Mouse (Mus musculus): ENCODE measurements around the gene Hist2h2aa1. TPM values are rescaled to one million over a fixed set of nuclear protein-coding genes. Genes with fewer than 3 reads are reported as not detected.
"Not testable (repeated sequence)": the region's sequence is repeated elsewhere in the genome, so short reads cannot be mapped to it uniquely, and the experiment has no call there.

The Hist2h2aa1 gene
- 46.4 and 48.0 TPM in 2 replicates for polyA plus RNA-seq (2015; fragmentation: Nextera tagmentation; extraction: Ambion mirVana)

DNA sequence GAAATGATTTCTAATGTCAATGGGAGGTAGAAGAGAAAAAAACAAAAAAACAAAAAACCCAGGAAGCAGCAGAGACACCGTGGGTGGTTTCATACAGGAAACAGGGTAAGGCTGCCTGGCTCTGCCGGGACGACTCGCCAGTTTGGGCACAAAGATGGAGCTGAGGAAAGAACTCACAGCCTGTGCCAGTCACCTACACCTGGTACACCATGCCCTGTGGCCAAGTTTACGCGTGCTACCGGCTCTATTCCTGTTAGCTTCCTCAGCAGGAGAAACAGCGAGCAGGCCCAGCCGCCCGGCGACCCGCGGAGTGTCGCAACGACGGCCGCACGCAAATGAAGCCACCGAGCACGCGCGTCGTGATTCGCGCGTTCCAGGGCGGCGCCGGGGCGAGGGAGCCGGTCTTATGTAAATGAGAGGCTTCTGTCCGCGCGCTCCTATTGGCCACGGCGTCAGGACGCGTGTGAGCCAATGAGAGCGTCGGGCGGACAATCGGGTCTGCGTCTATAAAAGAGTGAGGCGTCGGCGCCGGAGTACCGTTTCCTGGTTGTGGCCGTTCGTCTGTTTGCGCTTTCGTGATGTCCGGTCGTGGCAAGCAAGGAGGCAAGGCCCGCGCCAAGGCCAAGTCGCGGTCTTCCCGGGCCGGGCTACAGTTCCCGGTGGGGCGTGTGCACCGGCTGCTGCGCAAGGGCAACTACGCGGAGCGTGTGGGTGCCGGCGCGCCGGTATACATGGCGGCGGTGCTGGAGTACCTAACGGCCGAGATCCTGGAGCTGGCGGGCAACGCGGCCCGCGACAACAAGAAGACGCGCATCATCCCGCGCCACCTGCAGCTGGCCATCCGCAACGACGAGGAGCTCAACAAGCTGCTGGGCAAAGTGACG, at the start of gene Hist2h2aa1:
TSS of gene Hist2h2aa1 (plus strand) at position 495 of the 884 bp plus-strand sequence.
- H3K36me3 ChIP-seq (ENCODE audit: poor library complexity, severe bottlenecking); H3K9me3 ChIP-seq (replicated peaks); H3K27me3 ChIP-seq: not testable (repeated sequence)
- WGBS = under 1% methylated on average over 27 of the region's 88 CpGs
- Histone ChIP-seq H3K4me3 (peak within 1 kb of the TSS; percentile 48), H3K4me2 (peak within 1 kb of the TSS; percentile 70), H3K4me1 (peaks cover 46% of the 10 kb centered on the region), H3K9ac (peak within 1 kb of the TSS; percentile 79), H3K27ac (peak within 1 kb of the TSS; percentile 96)
- ATAC-seq = peak; percentile 91

DNA sequence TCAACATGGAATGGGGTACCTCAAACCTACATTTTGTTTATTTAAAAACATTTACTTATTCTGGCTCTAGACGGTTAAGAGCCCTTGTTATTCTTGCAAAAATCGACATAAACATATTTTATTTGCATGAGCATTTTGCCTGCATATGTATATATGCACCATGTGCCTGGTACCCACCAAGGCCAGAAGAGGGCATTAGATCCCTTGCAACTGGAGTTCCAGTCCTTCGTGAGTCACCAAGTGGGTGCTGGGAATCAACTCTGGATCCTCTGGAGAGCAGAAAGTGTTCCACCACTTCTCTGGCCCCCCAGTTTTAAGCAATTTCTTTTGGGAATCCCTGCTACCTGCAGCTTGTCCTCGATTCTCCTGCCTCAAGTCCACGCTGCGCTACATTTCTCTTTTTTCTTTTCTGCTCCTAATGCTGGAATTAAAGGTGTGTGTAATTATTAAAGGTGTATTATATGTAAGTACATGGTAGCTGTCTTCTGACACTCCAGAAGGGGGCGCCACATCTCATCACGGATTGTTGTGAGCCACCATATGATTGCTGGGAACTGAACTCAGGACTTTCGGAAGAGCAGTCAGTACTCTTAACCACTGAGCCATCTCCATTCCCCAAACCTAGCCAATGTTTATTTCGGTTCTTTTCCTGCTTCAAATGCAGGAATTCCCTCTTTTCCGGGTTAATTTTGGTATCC, 49.5 kb upstream of the Hist2h2aa1 start:
- peak overlapping the region; percentile 97 for H3K4me2 ChIP-seq

GRCm38 (mm10) chr3:96196437-96197128, 48.7 kb upstream of the Hist2h2aa1 start:
- Histone ChIP-seq H3K9ac (peak overlapping the region; percentile 94), H3K36me3 (ENCODE audit: poor library complexity, severe bottlenecking) (peaks cover 23% of the 10 kb centered on the region; the same call in 1 of the 2 replicates), H3K4me1 (peaks cover 15% of the 10 kb centered on the region), H3K27ac (peak overlapping the region; percentile 96), H3K9me3 (replicated peaks) (no peaks in the 10 kb centered on the region), H3K4me2 (peak overlapping the region; percentile 97), H3K4me3 (peak overlapping the region; percentile 62), H3K27me3 (no peaks in the 10 kb centered on the region)
- WGBS = 21% methylated on average over 27 of the region's 27 CpGs
- peak; percentile 9; the same call in 1 of the 2 replicates for ATAC-seq

More for the DNA sequence above, 49.5 kb upstream of the Hist2h2aa1 start:
- WGBS = 91% methylated on average over 11 of the region's 11 CpGs
- Histone ChIP-seq H3K4me3 (no peak overlapping the region), H3K27me3 (no peaks in the 10 kb centered on the region), H3K9ac (no peak overlapping the region), H3K36me3 (ENCODE audit: poor library complexity, severe bottlenecking) (peaks cover 23% of the 10 kb centered on the region), H3K9me3 (replicated peaks) (no peaks in the 10 kb centered on the region), H3K27ac (no peak overlapping the region), H3K4me1 (peaks cover 15% of the 10 kb centered on the region)
- no peak for ATAC-seq

DNA sequence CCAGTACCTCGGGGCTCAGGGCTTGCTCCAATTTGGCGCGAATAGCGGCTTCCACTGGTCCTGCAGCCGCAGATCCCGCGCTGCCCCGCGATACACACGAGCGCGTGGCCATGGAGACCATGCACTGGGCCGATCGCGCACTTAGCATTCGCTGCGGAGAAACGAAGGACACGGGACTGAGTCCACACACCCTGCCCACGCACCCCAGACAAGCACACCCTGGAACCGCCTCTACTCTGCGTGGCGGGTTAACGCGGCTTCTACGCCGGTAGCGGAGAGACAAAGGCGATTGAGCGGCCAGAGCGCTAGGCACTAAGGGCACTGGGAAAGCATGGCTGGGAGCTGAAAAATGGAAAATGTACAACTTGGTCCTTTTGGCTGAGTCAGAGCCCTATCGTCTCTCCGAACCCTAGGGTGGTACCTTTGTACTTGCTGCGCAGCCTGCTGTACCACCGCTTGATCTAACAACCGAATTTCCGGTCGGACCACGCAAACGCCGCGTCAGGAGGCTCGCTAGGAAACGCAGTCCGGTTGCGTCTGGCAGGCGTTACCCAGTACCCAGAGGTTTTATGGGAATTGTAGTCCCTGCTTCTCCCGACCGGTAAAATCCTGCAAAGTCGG, 48.1 kb upstream of the Hist2h2aa1 start:
- no peaks in the 10 kb centered on the region for H3K9me3 ChIP-seq (replicated peaks)
- peak; percentile 95 for ATAC-seq
- under 1% methylated on average over 50 of the region's 50 CpGs for WGBS
- H3K9ac ChIP-seq = peak overlapping the region; percentile 94
- peak overlapping the region; percentile 97 for H3K4me2 ChIP-seq
- H3K36me3 ChIP-seq (ENCODE audit: poor library complexity, severe bottlenecking) = peaks cover 23% of the 10 kb centered on the region; the same call in 1 of the 2 replicates
- peaks cover 15% of the 10 kb centered on the region for H3K4me1 ChIP-seq
- H3K4me3 ChIP-seq = peak overlapping the region; percentile 62
- no peaks in the 10 kb centered on the region for H3K27me3 ChIP-seq
- H3K27ac ChIP-seq = peak overlapping the region; percentile 96

GRCm38 (mm10) chr3:96198181-96198580, 47.1 kb upstream of the Hist2h2aa1 start:
- Histone ChIP-seq H3K27me3 (no peaks in the 10 kb centered on the region), H3K4me2 (peak overlapping the region; percentile 97), H3K9me3 (replicated peaks) (no peaks in the 10 kb centered on the region), H3K36me3 (ENCODE audit: poor library complexity, severe bottlenecking) (peaks cover 20% of the 10 kb centered on the region; the same call in 1 of the 2 replicates), H3K4me1 (peaks cover 15% of the 10 kb centered on the region), H3K27ac (no peak overlapping the region), H3K9ac (peak overlapping the region; percentile 14; the same call in 1 of the 2 replicates), H3K4me3 (peak overlapping the region; percentile 62)
- peak; percentile 31 for ATAC-seq
- 6% methylated on average over 6 of the region's 6 CpGs for WGBS

DNA sequence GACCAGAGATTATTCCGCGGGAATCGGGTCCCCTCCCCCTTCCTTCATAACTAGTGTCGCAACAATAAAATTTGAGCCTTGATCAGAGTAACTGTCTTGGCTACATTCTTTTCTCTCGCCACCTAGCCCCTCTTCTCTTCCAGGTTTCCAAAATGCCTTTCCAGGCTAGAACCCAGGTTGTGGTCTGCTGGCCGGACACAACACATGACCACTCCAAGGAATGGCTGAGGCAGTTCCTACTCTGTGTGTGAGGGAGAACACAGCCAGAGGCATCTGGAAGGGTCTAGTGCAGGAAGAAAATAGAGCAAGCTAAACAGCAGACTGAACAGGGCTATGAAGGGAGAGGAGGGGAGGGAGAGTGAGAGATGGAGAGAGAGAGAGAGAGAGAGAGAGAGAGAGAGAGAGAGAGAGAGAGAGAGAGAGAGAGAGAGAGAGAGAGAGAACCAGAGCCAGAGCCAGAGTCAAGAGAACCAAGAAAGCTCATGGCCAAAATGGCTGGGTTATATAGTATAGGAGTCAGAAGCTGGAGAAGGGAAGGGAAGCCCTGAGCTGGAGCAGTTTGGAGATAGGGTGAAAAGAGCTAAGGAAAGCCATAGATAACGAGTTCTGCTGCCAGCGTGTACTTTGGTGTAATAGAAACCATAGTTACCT, 46.6 kb upstream of the Hist2h2aa1 start:
- H3K9ac ChIP-seq; H3K9me3 ChIP-seq (replicated peaks); H3K4me3 ChIP-seq; H3K27ac ChIP-seq; ATAC-seq; H3K4me2 ChIP-seq; H3K27me3 ChIP-seq: not testable (repeated sequence)
- Histone ChIP-seq H3K36me3 (ENCODE audit: poor library complexity, severe bottlenecking) (peaks cover 14% of the 10 kb centered on the region; the same call in 1 of the 2 replicates), H3K4me1 (peaks cover 15% of the 10 kb centered on the region)
- WGBS = 24% methylated on average over 8 of the region's 8 CpGs

- H3K27ac ChIP-seq = no peak overlapping the region
- no peak for ATAC-seq
- no peak overlapping the region for H3K4me3 ChIP-seq
- WGBS = 72% methylated on average over 2 of the region's 2 CpGs
- no peak overlapping the region for H3K4me2 ChIP-seq
- no peak overlapping the region for H3K9ac ChIP-seq
- 0 out of 2 replicates have a peak, but pooled peaks cover 4% of the 10 kb centered on the region for H3K36me3 ChIP-seq (ENCODE audit: poor library complexity, severe bottlenecking)
- H3K27me3 ChIP-seq = no peaks in the 10 kb centered on the region
- peaks cover 15% of the 10 kb centered on the region for H3K4me1 ChIP-seq
- H3K9me3 ChIP-seq (replicated peaks) = no peaks in the 10 kb centered on the region
Measured at GRCm38 (mm10) chr3:96199731-96200130, 45.6 kb upstream of the Hist2h2aa1 start.

GRCm38 (mm10) chr3:96207819-96208218, 37.5 kb upstream of the Hist2h2aa1 start:
- 90% methylated on average over 3 of the region's 3 CpGs for WGBS
- ATAC-seq = no peak

DNA sequence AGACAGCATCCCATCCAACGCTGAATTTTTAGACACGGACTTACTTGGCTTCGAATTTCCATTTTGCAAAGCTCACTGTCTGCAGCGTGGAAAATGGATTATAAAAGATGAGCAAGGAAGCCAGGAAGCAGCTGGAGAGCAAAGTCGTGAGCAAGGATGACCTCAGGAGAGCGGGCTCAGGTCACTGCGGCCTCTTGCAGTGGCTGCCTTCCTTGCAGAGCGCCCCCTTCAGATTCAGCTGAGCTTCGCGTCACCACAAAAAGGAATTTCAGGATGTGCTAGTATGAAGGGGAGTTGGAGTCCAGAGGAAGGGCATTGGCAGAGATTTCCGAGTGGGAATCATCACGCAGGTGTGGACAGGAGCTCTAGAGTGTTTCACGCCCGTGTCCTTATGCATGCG, 36.1 kb upstream of the Hist2h2aa1 start:
- Histone ChIP-seq H3K27me3 (no peaks in the 10 kb centered on the region), H3K4me3 (no peak overlapping the region), H3K9ac (no peak overlapping the region), H3K27ac (no peak overlapping the region), H3K9me3 (replicated peaks) (no peaks in the 10 kb centered on the region), H3K36me3 (ENCODE audit: poor library complexity, severe bottlenecking) (no peaks in the 10 kb centered on the region), H3K4me2 (no peak overlapping the region), H3K4me1 (no peaks in the 10 kb centered on the region)
- no peak for ATAC-seq
- WGBS = 28% methylated on average over 15 of the region's 15 CpGs

More at GRCm38 (mm10) chr3:96207819-96208218, 37.5 kb upstream of the Hist2h2aa1 start:
- Histone ChIP-seq H3K4me3 (no peak overlapping the region), H3K27me3 (no peaks in the 10 kb centered on the region), H3K9ac (no peak overlapping the region), H3K4me2 (no peak overlapping the region), H3K36me3 (ENCODE audit: poor library complexity, severe bottlenecking) (no peaks in the 10 kb centered on the region), H3K4me1 (no peaks in the 10 kb centered on the region), H3K27ac (no peak overlapping the region), H3K9me3 (replicated peaks) (no peaks in the 10 kb centered on the region)

GRCm38 (mm10) chr3:96219191-96219641, 26.1 kb upstream of the Hist2h2aa1 start:
- H3K4me1 ChIP-seq = peaks cover 40% of the 10 kb centered on the region
- peak overlapping the region; percentile 98 for H3K27ac ChIP-seq
- no peaks in the 10 kb centered on the region for H3K27me3 ChIP-seq
- ATAC-seq = peak; percentile 39
- peak overlapping the region; percentile 61 for H3K4me3 ChIP-seq
- H3K9ac ChIP-seq = peak overlapping the region; percentile 88
- peak overlapping the region; percentile 87 for H3K4me2 ChIP-seq
- no peaks in the 10 kb centered on the region for H3K36me3 ChIP-seq (ENCODE audit: poor library complexity, severe bottlenecking)
- H3K9me3 ChIP-seq (replicated peaks) = no peaks in the 10 kb centered on the region
- under 1% methylated on average over 12 of the region's 12 CpGs for WGBS

GRCm38 (mm10) chr3:96219661-96220130, 25.6 kb upstream of the Hist2h2aa1 start, which contains the start of the genes Bola1 and Hist2h2ab:
Gene Bola1, minus strand, starts transcription at chr3:96219709.
Gene Hist2h2ab, plus strand, starts transcription at chr3:96219865.
- Histone ChIP-seq H3K9me3 (replicated peaks) (no peaks in the 10 kb centered on the region), H3K4me1 (peaks cover 42% of the 10 kb centered on the region), H3K4me2 (peak within 1 kb of the TSS; percentile 87), H3K27ac (peak within 1 kb of the TSS; percentile 98), H3K9ac (peak within 1 kb of the TSS; percentile 88), H3K36me3 (ENCODE audit: poor library complexity, severe bottlenecking) (no peaks in the 10 kb centered on the region), H3K4me3 (peak within 1 kb of the TSS; percentile 61), H3K27me3 (no peaks in the 10 kb centered on the region)
- whole genome bisulfite sequencing = 0% methylated on average over 37 of the region's 37 CpGs
- ATAC-seq = peak; percentile 91

All from forebrain, embryonic 13.5 days (tissue).